Mouse (Mus musculus) forebrain, embryonic 15.5 days (tissue): ENCODE measurements around the gene Rcn3. TPM values are rescaled to one million over a fixed set of nuclear protein-coding genes. Genes with fewer than 3 reads are reported as not detected.

Experiments
- ATAC-seq: fragments of 200-750 bp; cut with Nextera tagmentation; replicated peaks from 2 replicates; pipeline ENCODE4 v1.8.0; 2017; ENCODE audit warnings: mild to moderate bottlenecking, moderate TSS enrichment, moderate library complexity
- H3K27ac ChIP-seq: fragments of 300-500 bp; sonication (generic); replicated peaks from 2 replicates; pipeline ENCODE4 v1.5.1; 2015; ENCODE audit warnings: mild to moderate bottlenecking, inconsistent platforms
- H3K27me3 ChIP-seq: fragments of 300-500 bp; sonication (generic); 2 replicates; pipeline ENCODE4 v1.6.1; 2015; ENCODE audit warnings: inconsistent platforms
- H3K36me3 ChIP-seq: fragments of 300-500 bp; sonication (generic); 2 replicates; pipeline ENCODE4 v1.6.1; 2015; ENCODE audit warnings: mild to moderate bottlenecking, inconsistent platforms
- H3K4me1 ChIP-seq: fragments of 300-500 bp; sonication (generic); 2 replicates; pipeline ENCODE4 v1.6.1; 2015; ENCODE audit warnings: inconsistent platforms
- H3K4me2 ChIP-seq: fragments of 300-500 bp; sonication (generic); replicated peaks from 2 replicates; pipeline ENCODE4 v1.6.1; 2015; ENCODE audit warnings: mild to moderate bottlenecking, inconsistent platforms
- H3K4me3 ChIP-seq: fragments of 300-500 bp; sonication (generic); 2 replicates; pipeline ENCODE4 v1.5.1; 2015; ENCODE audit warnings: mild to moderate bottlenecking, inconsistent platforms
- H3K9ac ChIP-seq: fragments of 300-500 bp; sonication (generic); replicated peaks from 2 replicates; pipeline ENCODE4 v1.6.1; 2015; ENCODE audit warnings: mild to moderate bottlenecking, inconsistent platforms
- H3K9me3 ChIP-seq: fragments of 300-500 bp; sonication (generic); 2 replicates; pipeline ENCODE4 v1.6.1; 2016; ENCODE audit warnings: inconsistent platforms
- WGBS: fragments of 180-500 bp; shearing (Covaris S2); methylation state at CpG from one replicate; pipeline ENCODE4 v1.1.7; 2015; ENCODE audit warnings: mixed read lengths; 5-methylcytosine and 5-hydroxymethylcytosine counted together
- polyA plus RNA-seq: library from polyadenylated mRNA; unstranded; fragments of >200 nt; fragmentation: Nextera tagmentation; extraction: Ambion mirVana; gene quantifications from 2 replicates; pipeline ENCODE4 v1.2.1, GENCODE M21; 2015

The Rcn3 gene
- polyA plus RNA-seq, 1 experiment from 2014 or later, result 49.6 TPM

GRCm38 (mm10) chr7:45077829-45078228 is 14.2 kb downstream of the Rcn3 start:
- H3K27ac ChIP-seq, result no peak overlapping the region
- no peaks in the 10 kb centered on the region for H3K9me3 ChIP-seq
- ATAC-seq, result no peak
- no peaks in the 10 kb centered on the region for H3K27me3 ChIP-seq
- H3K9ac ChIP-seq, result no peak overlapping the region
- H3K36me3 ChIP-seq, result peaks cover 22% of the 10 kb centered on the region
- no peak overlapping the region for H3K4me3 ChIP-seq
- peaks cover 2% of the 10 kb centered on the region; the same call in 1 of the 2 replicates for H3K4me1 ChIP-seq
- H3K4me2 ChIP-seq, result no peak overlapping the region
- WGBS, result 89% methylated on average over 2 of the region's 2 CpGs

DNA sequence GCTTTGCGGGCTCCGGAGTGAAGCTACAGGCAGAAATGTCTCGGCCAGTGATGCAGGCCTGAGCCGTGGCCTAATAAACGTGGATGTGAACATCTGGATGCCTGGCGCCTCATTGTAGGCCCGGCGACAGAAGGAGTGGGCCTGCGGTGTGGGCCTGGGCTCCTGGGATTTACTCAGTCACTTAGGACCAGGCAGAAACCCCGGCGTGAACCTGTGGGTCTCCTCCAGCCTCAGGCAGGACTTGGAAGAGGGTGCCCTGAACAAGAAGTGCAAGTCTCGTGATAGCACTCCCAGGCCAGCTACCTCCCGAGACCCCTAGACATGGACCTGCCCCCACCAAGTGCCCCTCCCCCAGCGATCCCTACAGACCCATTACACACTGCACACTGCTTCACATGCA is 14.7 kb downstream of the Rcn3 start:
- no peaks in the 10 kb centered on the region for H3K9me3 ChIP-seq
- no peak overlapping the region for H3K9ac ChIP-seq
- no peak for ATAC-seq
- H3K4me2 ChIP-seq, result no peak overlapping the region
- no peak overlapping the region for H3K27ac ChIP-seq
- no peaks in the 10 kb centered on the region for H3K27me3 ChIP-seq
- 91% methylated on average over 14 of the region's 14 CpGs for WGBS
- H3K4me3 ChIP-seq, result no peak overlapping the region
- H3K36me3 ChIP-seq, result peaks cover 22% of the 10 kb centered on the region
- peaks cover 2% of the 10 kb centered on the region; the same call in 1 of the 2 replicates for H3K4me1 ChIP-seq

DNA sequence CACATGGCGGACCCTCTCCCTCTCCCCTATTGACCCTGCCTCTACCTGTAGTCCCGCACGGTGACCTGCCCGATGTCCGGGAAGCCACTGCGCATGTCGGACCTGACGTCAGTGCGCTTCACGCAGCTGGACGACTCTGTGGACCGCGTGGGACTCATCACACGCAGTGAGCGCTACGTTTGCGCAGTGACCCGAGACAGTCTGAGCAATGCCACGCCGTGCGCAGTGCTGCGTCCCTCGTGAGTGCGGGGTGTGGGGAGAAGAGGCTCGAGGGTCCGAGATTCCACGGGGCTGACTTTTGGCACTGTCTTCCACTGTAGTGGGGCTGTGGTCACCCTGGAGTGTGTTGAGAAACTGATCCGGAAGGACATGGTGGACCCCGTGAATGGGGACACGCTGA is 15.5 kb downstream of the Rcn3 start:
- no peaks in the 10 kb centered on the region for H3K27me3 ChIP-seq
- no peak overlapping the region for H3K4me2 ChIP-seq
- no peak overlapping the region for H3K4me3 ChIP-seq
- H3K9me3 ChIP-seq, result no peaks in the 10 kb centered on the region
- peaks cover 22% of the 10 kb centered on the region for H3K36me3 ChIP-seq
- peaks cover 2% of the 10 kb centered on the region; the same call in 1 of the 2 replicates for H3K4me1 ChIP-seq
- ATAC-seq, result no peak
- no peak overlapping the region for H3K9ac ChIP-seq
- H3K27ac ChIP-seq, result no peak overlapping the region
- WGBS, result 89% methylated on average over 30 of the region's 30 CpGs

GRCm38 (mm10) chr7:45075405-45075804 is 16.6 kb downstream of the Rcn3 start:
- Histone ChIP-seq H3K9ac (no peak overlapping the region), H3K27ac (no peak overlapping the region), H3K9me3 (no peaks in the 10 kb centered on the region), H3K4me3 (no peak overlapping the region), H3K27me3 (no peaks in the 10 kb centered on the region), H3K4me1 (peaks cover 2% of the 10 kb centered on the region; the same call in 1 of the 2 replicates), H3K36me3 (peaks cover 22% of the 10 kb centered on the region), H3K4me2 (no peak overlapping the region)
- no peak for ATAC-seq
- 91% methylated on average over 4 of the region's 4 CpGs for WGBS

GRCm38 (mm10) chr7:45073949-45074348 is 18.1 kb downstream of the Rcn3 start:
- Histone ChIP-seq H3K4me3 (no peak overlapping the region), H3K9ac (no peak overlapping the region), H3K4me2 (no peak overlapping the region), H3K27ac (no peak overlapping the region), H3K9me3 (no peaks in the 10 kb centered on the region), H3K4me1 (no peaks in the 10 kb centered on the region), H3K36me3 (peaks cover 22% of the 10 kb centered on the region), H3K27me3 (no peaks in the 10 kb centered on the region)
- WGBS, result 92% methylated on average over 12 of the region's 12 CpGs
- ATAC-seq, result no peak

GRCm38 (mm10) chr7:45073171-45073707 is 18.8 kb downstream of the Rcn3 start:
- no peaks in the 10 kb centered on the region for H3K27me3 ChIP-seq
- 82% methylated on average over 7 of the region's 7 CpGs for WGBS
- no peak overlapping the region for H3K4me2 ChIP-seq
- no peaks in the 10 kb centered on the region for H3K9me3 ChIP-seq
- peaks cover 22% of the 10 kb centered on the region for H3K36me3 ChIP-seq
- H3K4me3 ChIP-seq, result no peak overlapping the region
- H3K27ac ChIP-seq, result no peak overlapping the region
- no peaks in the 10 kb centered on the region for H3K4me1 ChIP-seq
- no peak for ATAC-seq
- H3K9ac ChIP-seq, result no peak overlapping the region

GRCm38 (mm10) chr7:45072230-45072629 is 19.8 kb downstream of the Rcn3 start:
- Histone ChIP-seq H3K36me3 (peaks cover 18% of the 10 kb centered on the region), H3K4me1 (no peaks in the 10 kb centered on the region), H3K27ac (no peak overlapping the region), H3K9me3 (no peaks in the 10 kb centered on the region), H3K4me3 (no peak overlapping the region), H3K27me3 (no peaks in the 10 kb centered on the region), H3K9ac (no peak overlapping the region), H3K4me2 (no peak overlapping the region)
- no peak for ATAC-seq
- WGBS, result 66% methylated on average over 2 of the region's 2 CpGs

- Histone ChIP-seq H3K27ac (no peak overlapping the region), H3K36me3 (no peaks in the 10 kb centered on the region), H3K4me1 (no peaks in the 10 kb centered on the region), H3K27me3 (no peaks in the 10 kb centered on the region), H3K9me3 (no peaks in the 10 kb centered on the region), H3K4me3 (no peak overlapping the region), H3K4me2 (no peak overlapping the region), H3K9ac (no peak overlapping the region)
- no peak for ATAC-seq
- WGBS, result 96% methylated on average over 2 of the region's 2 CpGs
Measured at GRCm38 (mm10) chr7:45069671-45070070, 22.4 kb downstream of the Rcn3 start.

- H3K27me3 ChIP-seq, result no peaks in the 10 kb centered on the region
- no peak overlapping the region for H3K9ac ChIP-seq
- WGBS, result 22% methylated on average over 5 of the region's 5 CpGs
- no peak overlapping the region for H3K27ac ChIP-seq
- H3K4me1 ChIP-seq, result peaks cover 13% of the 10 kb centered on the region
- H3K4me3 ChIP-seq, result no peak overlapping the region
- H3K4me2 ChIP-seq, result no peak overlapping the region
- no peaks in the 10 kb centered on the region for H3K9me3 ChIP-seq
- ATAC-seq, result no peak
- no peaks in the 10 kb centered on the region for H3K36me3 ChIP-seq
Measured at GRCm38 (mm10) chr7:45068000-45068318, 24.1 kb downstream of the Rcn3 start.

- H3K27me3 ChIP-seq, result no peaks in the 10 kb centered on the region
- H3K4me1 ChIP-seq, result peaks cover 13% of the 10 kb centered on the region
- no peak overlapping the region for H3K27ac ChIP-seq
- 80% methylated on average over 4 of the region's 4 CpGs for WGBS
- H3K9me3 ChIP-seq, result no peaks in the 10 kb centered on the region
- H3K4me2 ChIP-seq, result no peak overlapping the region
- H3K9ac ChIP-seq, result no peak overlapping the region
- H3K36me3 ChIP-seq, result no peaks in the 10 kb centered on the region
- no peak for ATAC-seq
- no peak overlapping the region for H3K4me3 ChIP-seq
Measured at GRCm38 (mm10) chr7:45067190-45067999, 24.6 kb downstream of the Rcn3 start.

DNA sequence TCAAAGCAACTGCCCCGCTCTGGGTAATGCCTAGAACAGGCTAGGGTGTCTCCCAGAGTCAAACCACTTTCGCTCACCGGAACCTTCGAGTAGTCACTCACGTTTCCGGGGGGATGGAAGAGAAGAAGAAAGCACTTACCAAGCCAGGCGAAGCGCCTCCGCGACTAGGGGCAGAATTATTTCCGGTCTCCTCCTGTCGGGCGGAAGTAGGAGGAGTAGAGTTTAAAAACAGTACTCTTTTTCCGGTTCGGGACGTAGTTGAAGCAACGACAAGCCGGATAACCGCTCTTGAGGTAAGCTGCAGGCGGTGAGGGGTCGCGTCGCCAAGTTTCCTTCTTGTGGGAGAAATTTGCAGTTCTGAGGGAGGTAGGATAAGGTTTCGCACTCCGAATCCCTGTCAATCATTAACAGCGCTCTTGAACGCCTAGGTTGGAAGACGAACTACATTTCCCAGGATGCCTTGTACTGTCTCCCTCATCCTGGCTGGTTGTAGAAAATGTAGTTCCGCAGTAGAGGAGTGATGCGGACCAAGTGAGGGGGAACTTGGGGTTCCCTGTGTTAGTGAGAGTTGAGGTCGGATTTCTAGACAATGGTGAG is 29.7 kb downstream of the Rcn3 start, which contains the start of the genes Nosip and Prrg2:
Gene Nosip, plus strand, starts transcription at position 191 of the 597 bp plus-strand sequence.
Gene Prrg2, minus strand, starts transcription at position 439 of the 597 bp plus-strand sequence.
- Histone ChIP-seq H3K4me3 (peak within 1 kb of the TSS; percentile 95), H3K9ac (peak within 1 kb of the TSS; percentile 66), H3K4me2 (peak within 1 kb of the TSS; percentile 56), H3K27ac (peak within 1 kb of the TSS; percentile 96), H3K36me3 (no peaks in the 10 kb centered on the region), H3K27me3 (no peaks in the 10 kb centered on the region), H3K4me1 (peaks cover 34% of the 10 kb centered on the region), H3K9me3 (no peaks in the 10 kb centered on the region)
- WGBS, result under 1% methylated on average over 31 of the region's 31 CpGs
- ATAC-seq, result peak; percentile 89

DNA sequence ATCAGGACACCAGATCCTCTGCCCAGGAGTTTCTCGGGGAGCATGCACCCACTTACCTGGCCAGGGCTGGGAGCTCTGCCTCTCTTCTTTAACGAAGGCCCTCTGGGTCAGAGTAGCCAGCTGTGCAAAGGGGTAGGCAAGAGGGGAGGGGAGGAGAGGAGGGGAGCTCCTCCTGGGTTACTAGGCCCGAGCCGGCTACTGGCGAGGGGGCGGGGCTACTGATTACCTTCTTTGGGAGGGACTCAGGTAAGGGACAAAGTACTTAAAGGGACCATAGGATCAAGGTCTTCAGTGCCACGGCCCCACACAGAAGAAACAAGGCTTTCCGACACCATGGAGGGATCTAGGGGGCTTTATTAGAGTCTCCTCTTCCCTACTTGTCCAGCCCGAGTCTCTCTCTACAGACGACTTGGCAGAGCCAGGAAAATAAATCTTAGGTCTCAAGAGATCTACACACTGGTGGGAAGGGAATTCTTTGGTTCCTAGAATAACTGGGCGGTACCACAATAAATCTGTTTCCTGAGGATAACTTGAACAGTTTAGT is 30.4 kb downstream of the Rcn3 start:
- ATAC-seq, result no peak
- Histone ChIP-seq H3K4me3 (peak overlapping the region; percentile 95), H3K36me3 (no peaks in the 10 kb centered on the region), H3K9me3 (no peaks in the 10 kb centered on the region), H3K4me1 (peaks cover 34% of the 10 kb centered on the region), H3K27me3 (no peaks in the 10 kb centered on the region), H3K4me2 (peak overlapping the region; percentile 56), H3K9ac (peak overlapping the region; percentile 66), H3K27ac (peak overlapping the region; percentile 96)
- 17% methylated on average over 11 of the region's 11 CpGs for WGBS
